Mouse (Mus musculus) heart, adult 2 months (tissue): Measurements from ENCODE around the gene Cox6b2.

Experiments
- CTCF ChIP-seq: fragments of 200-600 bp; IDR thresholded peaks from 2 replicates; pipeline ENCODE4 v1.8.1; 2022; ENCODE audit warnings: antibody characterized with exemption, mild to moderate bottlenecking, moderate library complexity
- EP300 ChIP-seq: fragments of 200-500 bp; IDR thresholded peaks from 2 replicates; pipeline ENCODE4 v1.6.1; 2011; ENCODE audit warnings: low read depth, low read length, control low read depth; ENCODE audit not compliant: insufficient read depth
- POLR2A ChIP-seq: fragments of 200-500 bp; IDR thresholded peaks from 2 replicates; pipeline ENCODE4 v1.6.1; 2011; ENCODE audit warnings: mild to moderate bottlenecking, low read depth, low read length, control low read depth; ENCODE audit not compliant: insufficient read depth

DNA sequence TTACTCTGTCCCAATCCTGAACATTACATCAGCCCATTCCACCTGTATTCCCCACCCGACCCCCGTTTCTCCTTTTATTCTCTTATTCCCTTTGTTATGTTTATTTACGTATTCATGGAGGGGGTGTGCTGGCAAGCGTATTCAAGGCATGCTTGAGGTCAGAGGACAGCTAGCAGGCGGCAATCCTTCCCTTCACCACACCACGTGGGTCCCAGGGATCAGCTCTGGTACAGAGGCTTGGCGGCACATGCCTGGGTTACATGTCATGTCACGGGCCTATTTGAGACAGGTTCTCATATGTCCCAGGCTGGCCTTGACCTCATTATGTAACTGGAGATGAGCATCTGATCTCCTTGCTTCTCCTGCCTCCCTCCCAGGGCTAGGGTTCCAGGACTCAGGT is 50.6 kb downstream of the Cox6b2 start:
- TF ChIP-seq CTCF (no peak), POLR2A (no peak), EP300 (no peak)
